Mouse (Mus musculus) kidney, adult 10 weeks (tissue): Measurements from ENCODE around the gene Slc5a4a. TPM values are rescaled to one million over a fixed set of nuclear protein-coding genes. Genes with fewer than 3 reads are reported as not detected.

Experiments used
- polyA plus RNA-seq: library from polyadenylated mRNA; stranded (reverse); fragments of 350-450 nt; fragmentation: Illumina TruSeq; extraction: RNeasy Lipid Tissue Mini Kit (QIAGEN cat#74804); gene quantifications from one replicate; pipeline ENCODE4 v1.2.3, GENCODE M21; 2014; ENCODE audit warnings: low read depth, low replicate concordance

Slc5a4a gene
- polyA plus RNA-seq = not detected

GRCm38 (mm10) chr10:76147278-76147677, at the start of gene Slc5a4a:
Gene Slc5a4a, plus strand, starts transcription at chr10:76147451.

GRCm38 (mm10) chr10:76110861-76111260, 36.4 kb upstream of the Slc5a4a start, which contains the start of gene Slc5a4b:
Gene Slc5a4b, minus strand, starts transcription at chr10:76110961.

GRCm38 (mm10) chr10:76237341-76238225, 90.3 kb downstream of the Slc5a4a start, which contains the start of gene Prmt2:
Gene Prmt2, minus strand, starts transcription at chr10:76237865.

Other genes starting within 250 kb of the Slc5a4a start
- gene Smarcb1, start 225.8 kb upstream of the Slc5a4a start, polyA plus RNA-seq = 10.3 TPM
- gene Chchd10, start 214.3 kb upstream of the Slc5a4a start, polyA plus RNA-seq = 55.2 TPM
- 1.3 TPM for gene Mmp11, start 211.0 kb upstream of the Slc5a4a start, polyA plus RNA-seq
- 0.36 TPM for gene Gm867, start 206.8 kb upstream of the Slc5a4a start, polyA plus RNA-seq
- gene Vpreb3, start 204.4 kb upstream of the Slc5a4a start, polyA plus RNA-seq = not detected
- gene Gm5134, start 192.9 kb upstream of the Slc5a4a start, polyA plus RNA-seq = not detected
- gene Zfp280b, start 114.8 kb upstream of the Slc5a4a start, polyA plus RNA-seq = 5.3 TPM
- gene Slc5a4b, start 36.5 kb upstream of the Slc5a4a start, polyA plus RNA-seq = not detected
- 1.5 TPM for gene Prmt2, start 90.4 kb downstream of the Slc5a4a start, polyA plus RNA-seq
- gene S100b, start 106.4 kb downstream of the Slc5a4a start, polyA plus RNA-seq = not detected
- 8.6 TPM for gene Dip2a, start 197.8 kb downstream of the Slc5a4a start, polyA plus RNA-seq